Mouse (Mus musculus) layer of hippocampus, adult 11-12 months (tissue): ENCODE results near the gene Bglap.
"Not testable (repeated sequence)": the region's sequence is repeated elsewhere in the genome, so short reads cannot be mapped to it uniquely, and the experiment has no call there.

ENCODE experiments used
- DNase-seq: peaks from one replicate; pipeline ENCODE4 v3.0.0; 2022; ENCODE audit warnings: low spot score

Gene Bglap

DNA sequence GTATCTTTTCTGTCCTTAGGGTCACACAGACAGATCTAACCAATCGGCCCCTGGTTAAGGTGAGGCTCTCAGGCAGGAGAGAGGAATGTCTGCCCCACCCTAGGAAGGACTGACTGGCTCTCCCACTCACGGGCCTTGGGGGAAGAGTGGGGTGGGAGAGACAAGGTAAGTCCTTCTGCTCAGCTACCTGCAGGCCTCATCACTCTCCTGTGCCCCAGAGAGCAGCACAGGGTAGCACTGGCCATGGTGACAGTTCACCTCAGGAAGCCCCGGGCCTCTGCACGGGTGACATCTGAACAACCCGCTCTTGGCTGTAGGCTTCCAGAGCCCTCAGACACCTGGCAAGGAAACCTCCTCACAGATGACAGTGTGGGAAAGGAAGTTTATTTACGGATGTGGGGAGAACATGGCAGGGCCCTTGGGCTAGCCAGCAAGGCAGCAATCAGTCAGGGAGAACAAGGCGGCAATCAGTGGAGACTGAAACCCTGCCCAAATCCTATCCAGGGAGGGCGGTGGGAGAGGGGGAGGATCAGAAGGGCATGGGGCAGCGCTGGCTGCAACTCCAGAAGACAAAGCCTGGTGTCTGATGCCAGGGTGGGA, 9.6 kb upstream of the Bglap start:
- DNase-seq = no peak

DNA sequence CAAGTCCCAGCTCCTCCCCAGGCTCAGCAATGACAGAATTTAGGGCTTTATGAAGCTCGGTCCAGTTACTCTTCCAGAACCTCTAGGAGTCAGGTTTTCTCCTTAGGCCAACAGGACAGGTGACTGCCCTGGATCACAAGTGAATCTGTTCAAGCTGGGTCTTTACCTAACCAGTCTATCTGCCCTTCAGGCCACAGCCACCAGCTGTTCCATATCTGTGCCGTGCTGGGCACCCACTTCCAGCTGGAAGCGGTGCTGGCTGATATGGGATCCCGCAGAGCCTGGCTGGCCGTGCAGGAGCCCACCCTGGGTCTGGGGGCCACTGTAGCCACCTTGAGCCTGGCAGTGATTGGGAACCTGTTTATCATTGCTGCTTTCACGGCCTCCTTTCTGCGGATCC, 1.9 kb downstream of the Bglap start:
- DNase-seq = not testable (repeated sequence)

DNA sequence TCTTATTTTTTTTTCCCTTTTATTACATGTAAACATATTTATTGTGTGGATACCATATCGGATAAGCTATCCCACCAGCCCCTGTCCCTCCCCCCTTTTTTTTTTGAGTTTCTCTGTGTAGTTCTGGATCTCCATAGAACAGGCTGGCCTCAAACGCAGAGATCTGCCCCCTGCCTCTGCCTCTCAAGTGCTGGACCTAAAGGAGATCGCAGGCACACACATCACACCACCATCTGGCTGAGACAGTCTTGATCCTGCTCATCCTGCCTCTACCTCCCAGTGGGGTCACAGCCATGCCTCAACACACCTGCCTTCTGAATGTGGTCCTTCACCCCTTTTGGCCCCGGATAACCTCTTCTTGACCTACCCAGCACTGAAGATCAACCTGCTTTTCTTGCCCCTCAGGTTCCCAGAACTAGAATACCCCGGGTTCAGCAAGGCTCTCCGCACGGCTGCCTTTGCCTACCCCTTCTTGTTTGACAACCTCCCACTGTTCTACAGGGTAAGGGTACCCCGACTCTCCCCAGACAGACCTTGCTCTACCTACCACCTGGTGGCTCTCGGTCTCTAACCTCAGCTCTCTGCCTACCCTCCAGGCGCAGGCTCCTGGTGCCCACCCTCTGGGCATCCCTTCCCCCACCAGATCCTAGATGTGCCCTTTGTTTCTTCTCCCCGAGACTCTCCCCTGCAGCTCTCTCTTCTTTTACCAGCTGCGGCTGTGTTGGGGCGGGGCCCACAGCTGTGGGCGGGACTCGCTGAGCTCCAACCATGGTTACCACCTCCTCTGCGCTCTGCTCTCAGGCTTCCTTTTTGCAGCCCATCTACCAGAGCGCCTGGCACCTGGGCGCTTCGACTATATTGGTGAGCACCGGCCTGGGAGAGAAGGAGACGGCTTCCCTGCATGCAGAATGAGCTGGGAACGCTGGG, 2.6 kb downstream of the Bglap start:
- not testable (repeated sequence) for DNase-seq

DNA sequence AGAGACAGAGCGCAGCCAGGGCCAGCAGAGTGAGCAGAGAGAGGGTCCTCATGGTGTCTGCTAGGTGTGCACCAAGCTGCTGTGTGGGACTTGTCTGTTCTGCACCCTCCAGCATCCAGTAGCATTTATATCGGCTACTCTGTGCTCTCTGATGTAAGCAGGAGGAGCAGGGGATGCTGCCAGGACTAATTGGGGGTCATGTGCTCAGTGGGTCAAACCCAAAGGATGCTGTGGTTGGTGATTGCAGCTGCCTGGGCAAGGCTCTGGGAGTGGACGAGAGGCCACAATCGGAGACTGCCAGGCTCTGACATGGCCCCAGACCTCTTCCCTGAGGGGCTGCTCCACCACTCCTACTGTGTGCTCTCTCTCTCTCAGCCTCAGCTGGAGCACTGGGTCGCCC, 5.7 kb downstream of the Bglap start, which contains the start of gene Bglap2:
Gene Bglap2, minus strand, starts transcription at position 101 of the 400 bp plus-strand sequence.
- not testable (repeated sequence) for DNase-seq

DNA sequence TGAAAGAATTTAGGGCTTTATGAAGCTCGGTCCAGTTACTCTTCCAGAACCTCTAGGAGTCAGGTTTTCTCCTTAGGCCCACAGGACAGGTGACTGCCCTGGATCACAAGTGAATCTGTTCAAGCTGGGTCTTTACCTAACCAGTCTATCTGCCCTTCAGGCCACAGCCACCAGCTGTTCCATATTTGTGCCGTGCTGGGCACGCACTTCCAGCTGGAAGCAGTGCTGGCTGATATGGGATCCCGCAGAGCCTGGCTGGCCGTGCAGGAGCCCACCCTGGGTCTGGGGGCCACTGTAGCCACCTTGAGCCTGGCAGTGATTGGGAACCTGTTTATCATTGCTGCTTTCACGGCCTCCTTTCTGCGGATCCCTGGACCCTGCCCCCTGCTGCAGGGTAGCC, 7.6 kb downstream of the Bglap start:
- not testable (repeated sequence) for DNase-seq

DNA sequence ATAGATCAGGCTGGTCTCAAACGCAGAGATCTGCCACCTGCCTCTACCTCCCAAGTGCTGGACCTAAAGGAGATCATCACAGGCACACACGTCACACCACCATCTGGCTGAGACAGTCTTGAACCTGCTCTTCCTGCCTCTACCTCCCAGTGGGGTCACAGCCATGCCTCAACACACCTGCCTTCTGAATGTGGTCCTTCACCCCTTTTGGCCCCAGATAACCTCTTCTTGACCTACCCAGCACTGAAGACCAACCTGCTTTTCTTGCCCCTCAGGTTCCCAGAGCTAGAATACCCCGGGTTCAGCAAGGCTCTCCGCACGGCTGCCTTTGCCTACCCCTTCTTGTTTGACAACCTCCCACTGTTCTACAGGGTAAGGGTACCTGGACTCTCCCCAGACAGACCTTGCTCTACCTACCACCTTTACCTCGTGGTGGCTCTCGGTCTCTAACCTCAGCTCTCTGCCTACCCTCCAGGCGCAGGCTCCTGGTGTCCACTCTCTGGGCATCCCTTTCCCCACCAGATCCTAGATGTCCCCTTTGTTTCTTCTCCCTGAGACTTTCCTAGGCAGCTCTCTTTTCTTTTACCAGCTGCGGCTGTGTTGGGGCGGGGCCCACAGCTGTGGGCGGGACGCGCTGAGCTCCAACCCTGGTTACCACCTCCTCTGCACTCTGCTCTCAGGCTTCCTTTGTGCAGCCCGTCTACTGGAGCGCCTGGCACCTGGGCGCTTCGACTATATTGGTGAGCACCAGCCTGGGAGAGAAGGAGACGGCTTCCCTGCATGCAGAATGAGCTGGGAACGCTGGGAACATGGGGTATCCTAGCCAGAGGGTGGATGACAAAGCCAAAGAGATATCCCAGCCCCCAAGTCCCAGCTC, 8.3 kb downstream of the Bglap start:
- peak; percentile 29 for DNase-seq

DNA sequence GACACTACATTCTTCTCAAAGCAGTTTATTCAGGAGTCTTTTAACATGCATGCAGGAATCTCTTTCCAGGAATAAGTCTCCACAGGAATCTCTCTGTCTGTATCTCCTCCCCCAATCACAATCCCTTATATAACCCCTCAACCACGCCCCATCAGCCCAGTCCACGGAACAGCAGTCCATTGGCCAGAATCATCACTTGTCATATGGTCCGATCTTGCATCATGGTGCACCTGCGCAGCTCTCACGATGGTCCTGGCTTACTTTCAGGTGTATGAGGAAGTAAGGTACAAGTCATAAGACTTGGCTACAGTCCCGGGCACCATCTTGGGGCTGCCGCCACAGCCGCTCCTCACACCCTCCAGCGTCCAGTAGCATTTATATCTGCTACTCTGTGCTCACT, 11.6 kb downstream of the Bglap start, which contains the start of gene Bglap3:
Gene Bglap3, minus strand, starts transcription at position 101 of the 400 bp plus-strand sequence.
- not testable (repeated sequence) for DNase-seq

DNA sequence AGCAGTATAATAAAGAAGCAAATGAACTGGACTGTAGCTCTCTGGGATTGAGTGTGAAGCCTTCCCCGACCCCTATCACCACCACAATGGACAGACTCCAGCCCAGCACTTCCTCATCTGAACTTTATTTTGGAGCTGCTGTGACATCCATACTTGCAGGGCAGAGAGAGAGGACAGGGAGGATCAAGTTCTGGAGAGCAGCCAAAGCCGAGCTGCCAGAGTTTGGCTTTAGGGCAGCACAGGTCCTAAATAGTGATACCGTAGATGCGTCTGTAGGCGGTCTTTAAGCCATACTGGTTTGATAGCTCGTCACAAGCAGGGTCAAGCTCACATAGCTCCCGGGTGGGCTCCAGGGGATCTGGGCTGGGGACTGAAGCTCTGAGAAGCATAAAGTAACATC, 15.8 kb downstream of the Bglap start:
- DNase-seq = not testable (repeated sequence)

DNA sequence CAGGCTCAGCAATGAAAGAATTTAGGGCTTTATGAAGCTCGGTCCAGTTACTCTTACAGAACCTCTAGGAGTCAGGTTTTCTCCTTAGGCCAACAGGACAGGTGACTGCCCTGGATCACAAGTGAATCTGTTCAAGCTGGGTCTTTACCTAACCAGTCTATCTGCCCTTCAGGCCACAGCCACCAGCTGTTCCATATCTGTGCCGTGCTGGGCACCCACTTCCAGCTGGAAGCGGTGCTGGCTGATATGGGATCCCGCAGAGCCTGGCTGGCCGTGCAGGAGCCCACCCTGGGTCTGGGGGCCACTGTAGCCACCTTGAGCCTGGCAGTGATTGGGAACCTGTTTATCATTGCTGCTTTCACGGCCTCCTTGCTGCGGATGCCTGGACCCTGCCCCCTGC, 16.7 kb downstream of the Bglap start:
- not testable (repeated sequence) for DNase-seq

DNA sequence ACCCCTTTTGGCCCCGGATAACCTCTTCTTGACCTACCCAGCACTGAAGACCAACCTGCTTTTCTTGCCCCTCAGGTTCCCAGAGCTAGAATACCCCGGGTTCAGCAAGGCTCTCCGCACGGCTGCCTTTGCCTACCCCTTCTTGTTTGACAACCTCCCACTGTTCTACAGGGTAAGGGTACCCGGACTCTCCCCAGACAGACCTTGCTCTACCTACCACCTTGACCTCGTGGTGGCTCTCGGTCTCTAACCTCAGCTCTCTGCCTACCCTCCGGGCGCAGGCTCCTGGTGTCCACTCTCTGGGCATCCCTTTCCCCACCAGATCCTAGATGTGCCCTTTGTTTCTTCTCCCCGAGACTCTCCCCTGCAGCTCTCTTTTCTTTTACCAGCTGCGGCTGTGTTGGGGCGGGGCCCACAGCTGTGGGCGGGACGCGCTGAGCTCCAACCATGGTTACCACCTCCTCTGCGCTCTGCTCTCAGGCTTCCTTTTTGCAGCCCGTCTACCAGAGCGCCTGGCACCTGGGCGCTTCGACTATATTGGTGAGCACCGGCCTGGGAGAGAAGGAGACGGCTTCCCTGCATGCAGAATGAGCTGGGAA, 17.3 kb downstream of the Bglap start:
- DNase-seq = peak; percentile 64

DNA sequence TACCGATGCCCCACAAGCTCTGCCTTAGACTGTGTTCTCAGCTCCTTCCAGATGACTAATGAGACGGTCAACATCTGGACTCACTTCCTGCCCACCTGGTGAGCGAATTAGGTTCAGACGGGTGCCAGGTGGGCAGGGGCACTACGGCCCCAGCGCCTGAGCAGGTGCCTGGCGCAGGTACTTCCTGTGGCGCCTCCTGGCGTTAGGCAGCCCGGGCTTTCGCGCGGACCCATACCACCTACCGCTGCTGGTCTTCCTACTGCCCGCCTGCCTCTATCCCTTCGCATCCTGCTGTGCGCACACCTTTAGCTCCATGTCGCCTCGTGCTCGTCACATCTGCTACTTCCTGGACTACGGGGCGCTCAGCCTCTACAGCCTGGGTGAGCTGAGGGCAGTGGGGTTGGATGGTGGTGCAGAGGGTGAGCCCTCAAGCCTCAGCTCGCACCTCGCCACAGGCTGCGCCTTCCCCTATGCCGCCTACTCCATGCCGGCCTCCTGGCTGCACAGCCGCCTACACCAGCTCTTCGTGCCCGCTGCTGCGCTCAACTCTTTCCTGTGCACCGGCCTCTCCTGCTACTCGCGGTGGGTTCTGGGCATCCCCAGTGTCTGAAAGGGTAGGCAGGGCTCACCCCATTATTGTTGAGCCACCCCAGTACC, 18.4 kb downstream of the Bglap start:
- DNase-seq = no peak

DNA sequence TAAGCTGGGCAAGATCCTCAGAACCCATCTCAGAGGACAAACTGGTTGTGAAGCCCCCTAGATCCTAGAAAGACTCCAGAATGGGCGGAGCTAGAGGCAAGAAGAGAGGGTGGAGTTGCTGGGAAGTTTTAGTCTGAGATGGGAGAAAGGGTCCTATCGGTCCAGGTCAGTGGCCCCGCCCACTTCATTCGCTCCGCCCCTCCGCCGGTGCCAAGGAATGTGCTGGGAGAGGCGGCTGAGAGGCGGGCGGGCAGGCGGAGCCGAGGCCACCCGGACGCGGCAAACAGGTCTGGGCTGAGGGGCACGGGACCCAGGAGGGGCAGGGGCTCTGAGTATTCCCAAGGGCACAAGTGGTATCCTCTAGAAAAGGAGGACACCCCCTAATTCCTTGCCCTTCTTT, 19.9 kb downstream of the Bglap start, which contains the start of gene Paqr6:
Gene Paqr6, plus strand, starts transcription at position 248 of the 400 bp plus-strand sequence.
- DNase-seq = peak; percentile 53

DNA sequence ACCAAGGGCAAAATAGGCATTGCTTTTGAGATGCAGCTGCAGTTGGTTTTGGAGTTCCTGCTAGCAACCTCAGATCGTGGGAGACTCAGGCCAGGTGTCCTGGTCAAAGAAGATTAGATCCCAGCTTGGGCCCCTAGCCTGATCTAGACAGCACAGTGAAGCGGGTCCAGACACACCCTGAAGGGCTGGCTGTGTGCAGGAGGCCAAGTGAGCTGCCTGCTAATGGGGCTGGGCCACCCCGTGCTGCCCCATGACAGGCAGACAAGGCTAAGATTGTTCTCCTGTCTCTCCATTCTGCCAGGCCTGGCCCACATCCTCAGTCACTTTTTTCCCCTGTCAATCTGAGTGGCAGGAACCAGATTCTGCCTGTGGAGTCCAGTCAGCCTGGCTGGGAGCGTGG, 20.6 kb downstream of the Bglap start:
- DNase-seq = peak; percentile 64

DNA sequence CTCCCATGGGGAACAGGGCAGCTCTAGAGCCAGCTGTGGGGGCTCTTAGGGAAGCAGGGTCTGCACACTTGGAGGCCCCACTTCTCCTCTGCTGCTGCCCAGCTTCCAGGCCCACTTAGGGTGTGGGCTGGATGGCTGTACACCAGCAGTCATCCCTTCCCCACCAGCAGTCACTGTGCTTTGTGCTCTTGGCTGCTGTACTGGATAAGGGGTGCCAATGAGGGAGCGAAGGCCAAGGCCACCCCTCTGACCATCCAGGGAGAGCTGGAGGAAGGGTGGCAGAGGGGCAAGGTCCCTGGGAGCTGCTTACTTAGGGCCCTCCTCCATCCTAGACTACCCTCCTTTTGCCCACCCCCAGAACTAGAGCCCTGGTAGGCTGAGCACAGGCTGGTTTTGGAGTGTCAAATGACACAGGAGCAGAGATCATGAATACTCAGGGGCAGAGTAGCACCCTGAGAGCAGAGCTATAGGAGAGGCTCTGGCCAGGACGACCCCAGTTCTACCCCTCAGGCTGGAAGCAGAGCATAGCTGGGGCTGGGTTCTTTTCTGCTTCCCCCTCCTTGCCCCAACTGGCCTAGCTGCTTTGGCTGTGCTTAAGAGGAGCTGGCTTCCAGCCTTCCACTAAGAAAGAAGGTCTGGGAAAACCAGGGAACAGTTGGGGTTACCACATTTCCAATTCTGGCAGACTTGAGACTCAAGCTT, 22.5 kb downstream of the Bglap start:
- DNase-seq = peak; percentile 40

DNA sequence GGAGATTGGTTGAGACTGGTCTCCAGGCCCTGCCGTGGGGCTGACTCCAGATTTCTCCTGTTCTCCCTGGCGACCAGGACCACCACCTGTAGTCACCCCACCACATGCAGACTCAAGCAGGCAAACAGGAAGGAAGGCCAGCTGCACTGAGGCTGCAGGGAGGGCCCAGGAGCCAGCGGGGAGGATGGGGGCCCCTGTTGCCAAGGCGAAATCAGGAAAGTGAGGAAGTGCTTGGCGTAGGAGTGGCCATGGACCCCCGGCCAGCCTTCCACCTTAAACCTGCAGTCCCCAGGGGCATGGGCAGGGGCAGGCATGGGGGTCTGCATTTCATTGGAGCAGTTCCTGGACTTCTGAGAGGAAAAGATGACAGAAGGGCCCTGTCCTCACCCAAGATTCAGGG, 23.2 kb downstream of the Bglap start:
- no peak for DNase-seq

DNA sequence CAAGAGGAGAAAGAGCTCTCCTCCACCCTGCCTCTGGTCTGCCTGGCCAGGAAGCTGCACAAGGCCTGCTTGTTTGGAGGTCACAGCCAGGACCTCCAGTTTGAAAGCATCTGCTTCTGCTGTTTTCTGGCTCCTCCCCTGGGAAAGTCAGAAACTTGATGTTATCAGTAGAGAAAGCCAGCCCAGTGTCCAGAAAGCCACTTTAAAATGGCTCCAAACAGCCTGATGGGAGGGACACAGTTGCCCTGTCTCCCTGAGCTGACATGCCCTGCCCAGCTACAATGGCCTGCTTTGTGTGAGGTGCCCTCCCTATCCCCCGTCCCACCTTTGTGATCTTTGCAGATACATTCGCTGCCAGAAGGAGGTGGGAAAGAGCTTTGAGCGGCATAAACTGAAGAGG, 24.3 kb downstream of the Bglap start:
- DNase-seq = no peak

DNA sequence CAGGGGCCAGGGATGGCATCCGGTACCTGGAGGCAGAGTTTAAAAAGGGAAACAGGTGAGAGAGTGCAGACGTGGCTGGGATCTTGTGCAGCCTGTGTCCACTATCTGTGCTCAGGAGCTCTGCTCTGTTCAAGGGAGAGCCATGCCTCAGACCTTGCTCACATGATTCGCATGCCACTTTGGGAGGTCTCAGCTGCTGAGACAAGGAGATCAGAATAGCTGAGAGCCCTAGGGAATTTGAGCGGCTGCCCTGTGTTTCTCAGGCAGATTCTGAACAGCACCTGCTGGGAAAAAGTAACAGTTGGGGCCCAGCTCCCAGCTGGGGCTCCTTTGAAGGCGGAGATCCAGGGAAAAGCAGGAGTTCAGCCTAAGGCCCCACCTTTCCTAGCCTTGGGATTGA, 24.7 kb downstream of the Bglap start:
- no peak for DNase-seq

DNA sequence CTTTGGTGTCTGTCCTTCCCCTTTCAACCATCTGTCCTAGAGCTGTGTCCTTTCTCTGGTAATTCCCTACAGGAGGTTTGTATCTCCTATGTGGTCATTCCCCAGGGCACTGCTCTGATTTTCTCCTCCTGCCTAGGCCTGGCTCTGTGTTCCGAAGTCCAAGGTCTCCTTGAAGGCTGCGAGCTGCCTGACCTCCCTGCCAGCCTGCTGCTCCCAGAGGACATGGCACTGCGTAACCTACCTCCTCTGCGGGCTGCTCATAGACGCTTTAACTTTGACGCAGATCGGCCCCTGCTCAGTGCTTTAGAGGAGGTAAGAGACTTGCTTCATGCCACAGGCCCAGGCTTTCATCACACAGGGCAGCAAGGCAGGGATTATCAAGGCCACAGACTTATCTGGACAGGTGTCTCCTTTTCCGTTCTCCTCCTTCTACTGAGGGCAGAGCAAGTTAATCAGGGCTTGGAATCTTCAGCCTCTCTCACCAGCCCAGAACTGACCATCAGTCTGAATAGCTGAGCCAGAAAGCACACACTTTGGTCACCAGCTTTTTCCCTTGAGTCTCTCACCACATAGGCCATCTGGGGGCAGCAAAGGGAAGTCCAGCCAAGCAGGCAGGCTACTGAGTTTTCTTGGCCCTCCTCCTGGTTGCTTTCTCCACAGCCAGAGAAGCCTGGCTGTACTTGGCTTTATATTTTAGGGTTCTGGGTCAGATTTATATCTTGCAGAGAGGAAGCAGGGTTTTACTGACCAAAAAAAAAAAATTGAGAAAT, 29.7 kb downstream of the Bglap start:
- DNase-seq = no peak

DNA sequence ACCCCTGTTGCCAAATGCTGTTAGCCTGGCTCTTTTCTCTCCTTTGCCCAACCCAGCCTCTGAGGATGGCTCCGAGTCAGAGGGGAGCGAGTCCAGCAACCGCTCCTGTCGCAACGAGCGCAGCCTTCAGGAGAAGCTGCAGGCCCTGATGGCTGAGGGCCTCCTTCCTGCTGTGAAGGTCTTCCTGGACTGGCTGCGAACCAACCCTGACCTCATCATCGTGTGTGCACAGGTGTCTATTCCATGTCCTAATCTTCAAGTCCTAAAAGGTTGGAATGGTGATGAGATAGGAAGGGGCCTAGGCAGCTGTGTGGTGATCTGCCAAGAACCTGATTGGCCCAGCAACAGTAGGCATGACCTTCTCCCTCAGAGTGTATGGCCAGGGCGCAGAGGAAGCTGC, 31.4 kb downstream of the Bglap start:
- DNase-seq = no peak

DNA sequence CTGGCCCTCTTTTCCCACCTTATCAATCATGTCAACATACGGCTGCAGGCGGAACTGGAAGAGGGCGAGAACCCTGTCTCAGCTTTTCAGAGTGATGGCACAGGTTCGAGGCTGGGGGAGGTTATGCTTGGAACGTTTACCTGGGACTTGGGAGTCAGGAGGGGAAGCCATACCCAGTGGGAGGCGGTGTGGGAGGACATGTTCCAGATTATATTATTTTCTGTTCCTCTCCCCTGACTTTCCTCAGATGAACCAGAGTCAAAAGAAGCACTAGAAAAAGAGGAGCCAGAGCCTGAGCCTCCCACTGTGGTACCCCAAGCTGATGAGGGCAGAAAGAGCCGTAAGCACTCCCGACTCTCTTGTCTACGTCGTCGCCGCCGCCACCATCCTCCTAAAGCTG, 33.5 kb downstream of the Bglap start:
- no peak for DNase-seq
